Mouse (Mus musculus) forebrain, embryonic 13.5 days (tissue): ENCODE data around the gene Dennd1a. TPM values are rescaled to one million over a fixed set of nuclear protein-coding genes. Genes with fewer than 3 reads are reported as not detected.

Experiments
- ATAC-seq: fragments of 200-750 bp; cut with Nextera tagmentation; 2 replicates; pipeline ENCODE4 v1.8.0; 2017
- H3K27ac ChIP-seq: fragments of 300-500 bp; sonication (generic); 2 replicates; pipeline ENCODE4 v1.5.1; 2015; ENCODE audit warnings: inconsistent platforms, mild to moderate bottlenecking, moderate library complexity
- H3K27me3 ChIP-seq: fragments of 300-500 bp; sonication (generic); 2 replicates; pipeline ENCODE4 v1.6.1; 2015; ENCODE audit warnings: mild to moderate bottlenecking, inconsistent platforms
- H3K36me3 ChIP-seq: fragments of 300-500 bp; sonication (generic); 2 replicates; pipeline ENCODE4 v1.6.1; 2015; ENCODE audit warnings: mild to moderate bottlenecking, inconsistent platforms; ENCODE audit not compliant: poor library complexity, severe bottlenecking
- H3K4me1 ChIP-seq: fragments of 300-500 bp; sonication (generic); 2 replicates; pipeline ENCODE4 v1.6.1; 2015; ENCODE audit warnings: inconsistent platforms
- H3K4me2 ChIP-seq: fragments of 300-500 bp; sonication (generic); 2 replicates; pipeline ENCODE4 v1.6.1; 2015; ENCODE audit warnings: inconsistent platforms, mild to moderate bottlenecking, moderate library complexity
- H3K4me3 ChIP-seq: fragments of 300-500 bp; sonication (generic); 2 replicates; pipeline ENCODE4 v1.5.1; 2015; ENCODE audit warnings: mild to moderate bottlenecking, inconsistent platforms
- H3K9ac ChIP-seq: fragments of 300-500 bp; sonication (generic); 2 replicates; pipeline ENCODE4 v1.6.1; 2015; ENCODE audit warnings: mild to moderate bottlenecking, inconsistent platforms
- H3K9me3 ChIP-seq: fragments of 300-500 bp; sonication (generic); replicated peaks from 2 replicates; pipeline ENCODE4 v1.6.1; 2016; ENCODE audit warnings: inconsistent platforms
- WGBS: fragments of 180-500 bp; shearing (Covaris S2); methylation state at CpG from one replicate; pipeline ENCODE4 v1.1.7; 2015; 5-methylcytosine and 5-hydroxymethylcytosine counted together
- polyA plus RNA-seq: library from polyadenylated mRNA; unstranded; fragments of >200 nt; fragmentation: Nextera tagmentation; extraction: Ambion mirVana; gene quantifications from 2 replicates; pipeline ENCODE4 v1.2.1, GENCODE M21; 2015

Gene Dennd1a
- polyA plus RNA-seq, 1 experiment from 2014 or later, result 17.7 TPM

DNA sequence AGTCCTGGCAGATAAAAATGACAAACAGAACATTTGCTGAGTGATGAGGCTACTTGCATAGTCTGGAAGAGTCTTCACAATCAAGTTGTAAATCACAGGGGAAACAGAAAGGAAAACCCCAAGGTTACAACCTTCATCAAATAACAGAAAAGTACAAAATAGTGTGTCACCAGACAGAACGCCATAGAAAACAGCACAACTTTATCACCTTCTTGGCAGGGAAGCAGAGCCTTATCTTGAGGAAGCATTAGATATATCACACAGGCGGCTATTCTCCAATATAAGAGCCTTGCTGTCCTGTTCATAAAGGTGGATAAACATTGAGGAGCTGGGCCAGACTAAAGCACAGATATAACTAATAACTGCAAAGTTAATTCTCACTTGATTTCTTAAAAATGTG lies 225.7 kb downstream of the Dennd1a start:
- H3K4me1 ChIP-seq, result peaks cover 6% of the 10 kb centered on the region; the same call in 1 of the 2 replicates

DNA sequence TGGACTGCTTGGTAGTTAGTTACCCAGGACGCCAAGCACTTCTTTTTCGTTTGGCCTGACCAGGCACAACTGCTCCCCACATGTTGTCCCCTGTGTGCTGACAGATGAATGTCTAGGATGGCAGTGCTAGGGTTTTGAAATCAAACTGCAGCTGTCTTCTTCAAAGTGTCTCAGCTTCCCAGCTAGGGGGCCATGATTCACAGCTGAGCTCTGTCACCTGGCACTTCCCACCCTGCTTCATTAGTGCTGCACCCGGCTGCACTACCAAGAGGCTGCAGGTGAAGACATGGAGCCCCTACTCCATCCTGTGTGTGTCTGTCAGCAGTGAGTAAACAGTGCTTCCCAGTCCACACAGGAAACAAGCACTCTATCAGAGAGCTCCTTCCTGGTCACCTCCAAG lies 234.8 kb downstream of the Dennd1a start:
- Histone ChIP-seq H3K4me2 (no peak overlapping the region), H3K9me3 (no peaks in the 10 kb centered on the region), H3K36me3 (no peaks in the 10 kb centered on the region), H3K9ac (no peak overlapping the region), H3K27me3 (no peaks in the 10 kb centered on the region), H3K4me1 (peaks cover 19% of the 10 kb centered on the region), H3K4me3 (no peak overlapping the region), H3K27ac (no peak overlapping the region; the same call in 1 of the 2 replicates)
- WGBS, result 62% methylated on average over 3 of the region's 3 CpGs
- ATAC-seq, result no peak

More for the DNA sequence above, 225.7 kb downstream of the Dennd1a start:
- no peak overlapping the region for H3K9ac ChIP-seq
- WGBS, result 90% methylated on average over 2 of the region's 2 CpGs
- H3K9me3 ChIP-seq, result no peaks in the 10 kb centered on the region
- ATAC-seq, result no peak
- H3K36me3 ChIP-seq, result no peaks in the 10 kb centered on the region
- H3K27ac ChIP-seq, result no peak overlapping the region
- H3K27me3 ChIP-seq, result no peaks in the 10 kb centered on the region
- H3K4me3 ChIP-seq, result no peak overlapping the region
- no peak overlapping the region for H3K4me2 ChIP-seq

DNA sequence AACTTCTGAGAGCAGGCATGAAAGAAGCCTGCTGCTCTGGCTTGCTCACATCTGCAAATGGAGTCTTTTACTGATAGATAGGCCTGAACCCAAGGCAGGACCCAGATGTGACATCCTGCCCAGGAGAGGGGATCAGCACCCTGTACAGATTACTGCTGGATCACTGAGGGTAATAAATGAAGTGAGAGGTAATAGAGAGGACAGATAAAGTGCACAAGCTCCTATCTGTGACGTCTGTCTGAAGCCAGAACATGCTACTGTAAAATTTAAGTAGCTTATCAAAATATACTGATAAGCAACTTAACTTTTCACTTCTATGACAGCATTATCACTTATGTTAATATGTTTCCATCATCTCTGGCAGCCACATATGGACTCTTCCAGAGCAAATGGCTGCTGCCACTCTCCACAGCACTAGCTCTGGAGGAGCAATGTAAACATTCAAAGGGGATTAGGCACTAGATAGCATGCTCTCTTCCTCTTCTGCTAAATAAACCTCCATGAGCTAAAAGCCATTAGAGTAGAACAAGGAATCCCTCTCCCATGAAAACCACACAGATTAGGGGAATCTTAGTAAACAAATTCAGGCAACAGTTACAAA lies 235.6 kb downstream of the Dennd1a start:
- no peak overlapping the region for H3K4me2 ChIP-seq
- H3K4me3 ChIP-seq, result no peak overlapping the region
- no peak for ATAC-seq
- 50% methylated on average over 1 of the region's 1 CpGs for WGBS
- H3K27me3 ChIP-seq, result no peaks in the 10 kb centered on the region
- H3K4me1 ChIP-seq, result peaks cover 19% of the 10 kb centered on the region
- H3K27ac ChIP-seq, result no peak overlapping the region
- H3K9ac ChIP-seq, result no peak overlapping the region
- H3K9me3 ChIP-seq, result no peaks in the 10 kb centered on the region
- H3K36me3 ChIP-seq, result no peaks in the 10 kb centered on the region

DNA sequence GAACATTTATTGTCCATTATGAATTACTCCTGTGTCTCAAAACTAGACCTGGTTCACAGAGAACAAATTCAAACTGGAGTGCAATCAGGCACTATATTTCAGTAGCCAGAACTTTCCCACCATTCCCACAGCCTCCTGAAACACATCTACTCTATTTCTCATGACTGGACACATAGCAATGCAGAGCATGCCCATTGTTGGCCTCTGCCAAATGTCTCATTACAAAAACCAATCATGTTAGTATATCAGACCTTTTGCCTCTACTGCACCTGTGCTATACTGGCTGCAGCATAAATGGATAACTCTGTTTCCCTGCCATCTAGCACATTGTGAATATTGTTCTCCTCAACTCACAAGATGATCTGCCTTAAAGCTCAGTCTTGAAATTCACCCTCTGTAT lies 238.2 kb downstream of the Dennd1a start:
- Histone ChIP-seq H3K4me2 (no peak overlapping the region), H3K4me1 (peaks cover 19% of the 10 kb centered on the region), H3K27me3 (no peaks in the 10 kb centered on the region), H3K36me3 (no peaks in the 10 kb centered on the region), H3K9me3 (no peaks in the 10 kb centered on the region), H3K27ac (no peak overlapping the region), H3K9ac (no peak overlapping the region), H3K4me3 (no peak overlapping the region)
- ATAC-seq, result no peak

DNA sequence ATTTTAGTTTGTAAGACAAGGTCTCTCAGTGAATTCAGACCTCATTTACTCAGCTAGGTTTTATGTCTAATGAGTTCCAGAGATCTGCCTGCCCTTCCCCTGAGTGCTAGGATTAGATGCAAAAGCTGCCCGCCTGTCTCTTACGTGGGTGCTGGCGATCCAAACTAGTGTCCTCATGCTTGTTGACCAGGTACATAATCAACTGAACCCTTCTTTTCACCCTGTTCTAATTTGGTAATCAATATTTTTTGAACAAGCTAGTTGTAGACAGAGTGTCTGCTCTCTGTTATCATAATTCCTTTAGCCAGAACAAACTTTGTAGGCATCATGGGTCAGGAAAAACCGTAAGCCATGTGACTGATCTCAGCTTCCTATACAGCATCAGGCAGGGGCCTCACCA lies 241.9 kb downstream of the Dennd1a start:
- Histone ChIP-seq H3K36me3 (no peaks in the 10 kb centered on the region), H3K4me1 (peaks cover 3% of the 10 kb centered on the region; the same call in 1 of the 2 replicates), H3K4me3 (no peak overlapping the region), H3K4me2 (no peak overlapping the region), H3K9me3 (no peaks in the 10 kb centered on the region), H3K9ac (no peak overlapping the region), H3K27ac (no peak overlapping the region), H3K27me3 (no peaks in the 10 kb centered on the region)
- WGBS, result 91% methylated on average over 4 of the region's 4 CpGs
- ATAC-seq, result no peak

DNA sequence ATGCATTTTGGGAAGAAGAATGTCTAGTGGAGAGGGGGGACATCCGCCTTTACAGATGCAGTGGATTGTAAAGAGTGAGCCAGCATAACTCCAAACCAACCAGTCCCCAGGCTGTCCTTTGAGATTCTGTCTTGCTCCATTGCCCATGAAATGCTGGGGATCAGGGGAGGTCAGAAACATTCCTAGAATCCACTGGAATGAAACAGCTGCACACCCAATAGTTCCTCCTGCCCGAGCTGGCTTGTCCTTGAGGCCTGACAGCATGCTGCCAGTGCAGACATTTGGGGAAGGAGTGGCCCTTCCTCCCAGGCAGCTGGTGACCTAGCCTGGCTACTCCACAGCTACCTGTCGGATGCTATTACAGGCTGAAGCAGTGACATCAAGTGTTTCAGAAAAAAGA lies 246.3 kb downstream of the Dennd1a start:
- 25% methylated on average over 3 of the region's 3 CpGs for WGBS
- Histone ChIP-seq H3K4me1 (peaks cover 3% of the 10 kb centered on the region; the same call in 1 of the 2 replicates), H3K4me2 (no peak overlapping the region), H3K9me3 (no peaks in the 10 kb centered on the region), H3K27me3 (no peaks in the 10 kb centered on the region), H3K27ac (no peak overlapping the region), H3K9ac (no peak overlapping the region), H3K36me3 (no peaks in the 10 kb centered on the region), H3K4me3 (no peak overlapping the region)
- no peak for ATAC-seq

DNA sequence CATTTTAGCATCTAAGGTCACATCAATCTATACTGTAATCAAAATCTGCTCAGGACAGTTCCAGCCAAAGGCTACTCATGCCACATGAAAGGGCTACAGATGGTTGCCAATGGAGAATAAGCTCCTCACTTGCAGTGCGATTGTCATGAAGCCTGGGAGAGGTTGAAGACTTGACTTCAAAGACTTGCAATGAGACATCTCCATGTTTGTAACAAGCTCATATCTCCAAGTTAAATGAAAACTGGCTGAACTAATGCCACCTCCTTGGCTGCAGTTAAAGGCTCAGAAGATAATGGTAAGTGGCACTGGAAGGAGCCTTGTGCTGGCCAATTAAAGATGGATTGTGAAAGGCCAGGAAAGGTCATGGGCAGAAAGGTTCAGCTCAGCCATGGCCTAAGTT lies 247.6 kb downstream of the Dennd1a start:
- Histone ChIP-seq H3K4me1 (peaks cover 3% of the 10 kb centered on the region; the same call in 1 of the 2 replicates), H3K4me3 (no peak overlapping the region), H3K27ac (no peak overlapping the region), H3K4me2 (no peak overlapping the region), H3K36me3 (no peaks in the 10 kb centered on the region), H3K9me3 (no peaks in the 10 kb centered on the region), H3K9ac (no peak overlapping the region), H3K27me3 (no peaks in the 10 kb centered on the region)
- 83% methylated on average over 1 of the region's 1 CpGs for WGBS
- no peak for ATAC-seq

DNA sequence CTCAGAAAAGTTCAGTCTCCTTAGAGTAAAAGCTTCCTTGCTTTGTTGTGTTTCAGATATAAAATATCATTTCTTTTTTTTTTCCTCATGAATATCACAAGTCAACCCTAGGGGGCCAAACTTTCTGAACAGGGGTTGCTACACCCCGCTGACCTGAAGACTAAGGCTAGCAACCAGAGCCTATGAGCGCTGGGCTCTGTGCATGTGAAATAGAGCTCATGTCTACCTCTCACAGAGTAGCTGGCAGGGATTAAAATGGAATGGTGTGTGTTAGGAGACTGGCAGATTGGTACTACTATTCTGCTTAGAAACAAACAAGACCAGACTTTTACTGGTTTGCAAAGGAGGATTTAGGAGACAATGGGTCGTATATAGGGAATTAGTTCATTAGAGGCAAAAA lies 258.9 kb downstream of the Dennd1a start:
- 51% methylated on average over 3 of the region's 3 CpGs for WGBS
- Histone ChIP-seq H3K4me2 (no peak overlapping the region), H3K4me3 (no peak overlapping the region), H3K9ac (no peak overlapping the region), H3K27ac (no peak overlapping the region), H3K9me3 (no peaks in the 10 kb centered on the region), H3K36me3 (no peaks in the 10 kb centered on the region), H3K4me1 (0 out of 2 replicates have a peak, but pooled peaks cover 3% of the 10 kb centered on the region), H3K27me3 (no peaks in the 10 kb centered on the region)
- no peak for ATAC-seq

DNA sequence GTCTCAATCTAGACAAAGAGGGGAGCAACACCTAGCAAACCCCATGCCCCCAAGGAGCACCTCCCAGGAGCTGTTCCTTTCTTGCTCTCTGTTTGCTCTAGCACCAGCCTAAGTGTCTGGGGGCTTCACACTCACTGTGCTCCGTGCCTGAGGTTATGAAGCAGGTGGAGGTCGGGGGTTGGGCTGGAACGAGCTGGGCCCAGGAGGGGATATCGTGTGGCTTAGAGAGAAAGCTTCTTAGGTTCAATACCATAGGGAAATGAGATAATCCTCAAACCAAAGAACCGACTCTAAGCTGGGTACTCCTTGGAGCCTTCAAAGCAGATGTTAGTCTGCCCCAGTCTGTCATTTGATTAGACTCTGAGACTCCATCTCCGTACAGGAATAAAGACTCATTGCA lies 261.6 kb downstream of the Dennd1a start:
- Histone ChIP-seq H3K4me3 (no peak overlapping the region), H3K27me3 (no peaks in the 10 kb centered on the region), H3K4me1 (0 out of 2 replicates have a peak, but pooled peaks cover 3% of the 10 kb centered on the region), H3K36me3 (no peaks in the 10 kb centered on the region), H3K9me3 (no peaks in the 10 kb centered on the region), H3K4me2 (no peak overlapping the region), H3K27ac (no peak overlapping the region), H3K9ac (no peak overlapping the region)
- 12% methylated on average over 6 of the region's 6 CpGs for WGBS
- ATAC-seq, result no peak

DNA sequence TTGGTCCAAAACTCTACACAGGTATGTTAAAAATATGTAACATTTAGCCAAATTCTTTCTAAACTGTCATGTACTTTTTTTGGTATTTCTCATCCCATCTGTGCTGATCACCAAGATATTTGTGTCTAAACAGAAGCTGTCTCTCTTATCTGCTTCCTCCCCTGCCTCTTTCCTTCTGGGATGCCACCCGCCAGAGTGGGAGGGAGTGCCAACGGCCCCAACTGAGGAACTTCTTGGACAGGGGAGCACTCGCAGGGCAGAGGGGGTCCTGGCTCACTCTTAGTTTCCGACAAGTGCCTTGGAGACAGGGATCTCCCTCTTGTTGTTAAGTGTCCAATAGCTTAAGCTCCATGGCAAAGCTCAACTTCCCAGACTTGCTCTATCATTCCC lies 263.5 kb downstream of the Dennd1a start:
- no peak for ATAC-seq
- H3K27ac ChIP-seq, result no peak overlapping the region
- WGBS, result 81% methylated on average over 4 of the region's 4 CpGs

DNA sequence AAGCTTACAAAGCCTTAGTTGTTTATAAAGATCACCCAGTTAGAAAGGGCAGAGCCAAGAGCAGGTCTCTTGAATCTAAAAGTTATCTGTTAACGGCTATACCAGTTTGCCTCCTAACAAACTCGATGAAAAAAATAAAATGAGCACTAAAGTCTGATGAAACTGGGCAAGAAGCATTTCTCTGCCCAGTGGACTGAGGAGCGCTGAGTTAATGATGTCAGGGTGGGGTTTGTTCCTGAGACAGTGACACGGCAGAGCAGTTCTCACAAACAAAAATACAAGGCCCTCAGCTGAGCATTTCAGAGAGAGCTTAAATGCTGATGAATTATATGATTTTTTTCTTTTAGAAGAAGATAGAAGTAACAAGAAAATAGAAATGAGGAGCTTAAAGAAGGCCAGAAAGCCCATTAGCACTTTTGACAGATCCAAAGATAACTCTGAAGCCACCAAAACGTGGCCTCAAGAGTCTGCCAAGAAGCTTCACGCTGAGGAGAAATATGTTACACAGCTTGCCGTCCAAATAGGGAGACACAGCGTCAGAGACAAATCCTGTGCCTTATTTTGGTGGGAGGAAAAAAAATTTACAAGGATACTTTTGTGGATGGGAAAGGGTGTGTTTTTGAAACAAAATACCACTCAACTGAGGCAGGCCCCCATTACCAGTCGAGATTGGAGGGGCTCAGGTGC lies 264.0 kb downstream of the Dennd1a start:
- Histone ChIP-seq H3K9me3 (no peaks in the 10 kb centered on the region), H3K4me1 (0 out of 2 replicates have a peak, but pooled peaks cover 3% of the 10 kb centered on the region), H3K36me3 (no peaks in the 10 kb centered on the region), H3K27me3 (no peaks in the 10 kb centered on the region), H3K4me3 (no peak overlapping the region), H3K4me2 (no peak overlapping the region), H3K9ac (no peak overlapping the region), H3K27ac (no peak overlapping the region)
- 74% methylated on average over 9 of the region's 9 CpGs for WGBS
- no peak for ATAC-seq

More for the DNA sequence above, 263.5 kb downstream of the Dennd1a start:
- Histone ChIP-seq H3K4me3 (no peak overlapping the region), H3K27me3 (no peaks in the 10 kb centered on the region), H3K9ac (no peak overlapping the region), H3K9me3 (no peaks in the 10 kb centered on the region), H3K4me2 (no peak overlapping the region), H3K36me3 (no peaks in the 10 kb centered on the region), H3K4me1 (0 out of 2 replicates have a peak, but pooled peaks cover 3% of the 10 kb centered on the region)

DNA sequence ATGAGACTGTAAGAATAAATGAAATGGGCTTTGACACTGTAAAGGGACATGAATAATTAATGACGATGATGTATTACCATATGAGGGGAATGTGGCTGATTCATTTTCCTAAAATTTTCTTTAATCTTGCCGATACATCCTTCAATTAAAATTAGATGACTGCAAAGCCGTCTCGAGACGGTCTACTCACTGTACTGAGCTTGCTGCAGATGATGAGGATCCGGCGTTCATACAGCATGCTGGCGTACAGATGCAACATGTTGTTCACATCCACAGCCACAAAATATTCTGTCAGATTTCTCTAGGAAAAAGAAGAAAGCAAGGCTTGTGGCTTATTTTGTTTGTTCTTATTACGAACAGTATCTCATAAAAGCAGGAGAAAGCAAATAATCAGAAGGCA lies 266.0 kb downstream of the Dennd1a start:
- H3K27ac ChIP-seq, result no peak overlapping the region
- 0 out of 2 replicates have a peak, but pooled peaks cover 3% of the 10 kb centered on the region for H3K4me1 ChIP-seq
- no peak overlapping the region for H3K4me2 ChIP-seq
- 88% methylated on average over 9 of the region's 9 CpGs for WGBS
- H3K9me3 ChIP-seq, result no peaks in the 10 kb centered on the region
- H3K4me3 ChIP-seq, result no peak overlapping the region
- no peaks in the 10 kb centered on the region for H3K27me3 ChIP-seq
- no peaks in the 10 kb centered on the region for H3K36me3 ChIP-seq
- no peak overlapping the region for H3K9ac ChIP-seq
- ATAC-seq, result no peak
